Mouse (Mus musculus): ENCODE data around the gene Slc22a8. TPM values are rescaled to one million over a fixed set of nuclear protein-coding genes. Genes with fewer than 3 reads are reported as not detected.

Gene Slc22a8
- total and polyA plus RNA-seq, 2 experiments from 2014 or later, result 15.7 to 19.9 TPM

DNA sequence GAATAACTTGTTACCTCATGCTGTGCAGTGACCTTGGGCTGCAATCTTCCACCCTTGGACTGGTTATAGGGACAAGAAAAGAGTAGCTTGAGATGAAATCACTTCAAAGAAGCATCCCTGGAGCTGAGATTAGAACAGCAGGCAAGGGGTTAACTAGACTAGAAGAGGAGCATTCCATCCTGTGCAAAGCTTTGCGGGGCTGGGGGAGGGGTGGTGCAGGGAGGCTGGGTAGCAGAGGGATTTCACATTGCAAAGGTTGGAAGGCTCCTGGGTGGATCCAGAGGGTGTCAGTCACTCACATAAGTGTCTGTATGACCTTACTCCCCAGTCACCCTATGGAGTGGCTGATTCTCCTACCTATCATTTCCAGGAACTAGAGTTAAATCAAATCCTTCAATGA lies 3.5 kb downstream of the Slc22a8 start:
- H3K4me2 ChIP-seq (ENCODE audit: low read depth, low read length), result no peak overlapping the region; the same call in 1 of the 2 replicates
- no peaks in the 10 kb centered on the region for H3K4me1 ChIP-seq (ENCODE audit: insufficient read depth, low read length)
- no peak overlapping the region for H3K9ac ChIP-seq (replicated peaks; ENCODE audit: low read length)
- no peak for TF ChIP-seq CTCF (IDR thresholded peaks at IDR 0.05; ENCODE audit: low read depth)
- no peaks in the 10 kb centered on the region for H3K36me3 ChIP-seq (ENCODE audit: insufficient read depth, low read length)
- no peak overlapping the region for H3K4me3 ChIP-seq (ENCODE audit: low read length)
- no peak for DNase-seq (ENCODE audit: low spot score)
- WGBS, result 5% methylated on average over 1 of the region's 1 CpGs
- no peaks in the 10 kb centered on the region for H3K27me3 ChIP-seq (ENCODE audit: insufficient read depth, low read length)
- no peaks in the 10 kb centered on the region for H3K9me3 ChIP-seq (ENCODE audit: low read length)
- ATAC-seq, result no peak
- no peak overlapping the region for H3K27ac ChIP-seq

GRCm38 (mm10) chr19:8597269-8597668 lies 6.2 kb downstream of the Slc22a8 start:
- H3K4me3 ChIP-seq (ENCODE audit: low read length), result no peak overlapping the region
- H3K4me2 ChIP-seq (ENCODE audit: low read depth, low read length), result no peak overlapping the region
- H3K36me3 ChIP-seq (ENCODE audit: insufficient read depth, low read length), result no peaks in the 10 kb centered on the region
- H3K9ac ChIP-seq (replicated peaks; ENCODE audit: low read length), result no peak overlapping the region
- no peak overlapping the region for H3K27ac ChIP-seq
- DNase-seq (ENCODE audit: low spot score) (no peak), ATAC-seq (no peak)
- H3K9me3 ChIP-seq (ENCODE audit: low read length), result no peaks in the 10 kb centered on the region
- 44% methylated on average over 4 of the region's 4 CpGs for WGBS
- no peak for TF ChIP-seq CTCF (IDR thresholded peaks at IDR 0.05; ENCODE audit: low read depth)
- H3K4me1 ChIP-seq (ENCODE audit: insufficient read depth, low read length), result no peaks in the 10 kb centered on the region
- no peaks in the 10 kb centered on the region for H3K27me3 ChIP-seq (ENCODE audit: insufficient read depth, low read length)

GRCm38 (mm10) chr19:8599229-8599628 lies 8.2 kb downstream of the Slc22a8 start:
- H3K27ac ChIP-seq, result no peak overlapping the region
- no peaks in the 10 kb centered on the region for H3K4me1 ChIP-seq (ENCODE audit: insufficient read depth, low read length)
- 77% methylated on average over 2 of the region's 2 CpGs for whole genome bisulfite sequencing
- no peaks in the 10 kb centered on the region for H3K27me3 ChIP-seq (ENCODE audit: insufficient read depth, low read length)
- no peak overlapping the region for H3K9ac ChIP-seq (replicated peaks; ENCODE audit: low read length)
- no peak for TF ChIP-seq CTCF (IDR thresholded peaks at IDR 0.05; ENCODE audit: low read depth)
- no peaks in the 10 kb centered on the region for H3K9me3 ChIP-seq (ENCODE audit: low read length)
- no peaks in the 10 kb centered on the region for H3K36me3 ChIP-seq (ENCODE audit: insufficient read depth, low read length)
- ATAC-seq (no peak), DNase-seq (ENCODE audit: low spot score) (no peak)
- H3K4me2 ChIP-seq (ENCODE audit: low read depth, low read length), result no peak overlapping the region
- H3K4me3 ChIP-seq (ENCODE audit: low read length), result no peak overlapping the region

GRCm38 (mm10) chr19:8601922-8602321 lies 10.9 kb downstream of the Slc22a8 start:
- no peak for TF ChIP-seq CTCF (IDR thresholded peaks at IDR 0.05; ENCODE audit: low read depth)
- H3K27me3 ChIP-seq (ENCODE audit: insufficient read depth, low read length), result no peaks in the 10 kb centered on the region
- no peak for DNase-seq (ENCODE audit: low spot score)
- H3K4me2 ChIP-seq (ENCODE audit: low read depth, low read length), result no peak overlapping the region
- ATAC-seq, result no peak
- no peaks in the 10 kb centered on the region for H3K36me3 ChIP-seq (ENCODE audit: insufficient read depth, low read length)
- no peaks in the 10 kb centered on the region for H3K9me3 ChIP-seq (ENCODE audit: low read length)
- no peaks in the 10 kb centered on the region for H3K4me1 ChIP-seq (ENCODE audit: insufficient read depth, low read length)
- no peak overlapping the region for H3K4me3 ChIP-seq (ENCODE audit: low read length)
- H3K27ac ChIP-seq, result no peak overlapping the region
- H3K9ac ChIP-seq (replicated peaks; ENCODE audit: low read length), result no peak overlapping the region

GRCm38 (mm10) chr19:8602914-8603313 lies 11.9 kb downstream of the Slc22a8 start:
- H3K4me2 ChIP-seq (ENCODE audit: low read depth, low read length), result no peak overlapping the region
- H3K4me3 ChIP-seq (ENCODE audit: low read length), result no peak overlapping the region
- no peaks in the 10 kb centered on the region for H3K27me3 ChIP-seq (ENCODE audit: insufficient read depth, low read length)
- WGBS, result 61% methylated on average over 3 of the region's 3 CpGs
- no peaks in the 10 kb centered on the region for H3K4me1 ChIP-seq (ENCODE audit: insufficient read depth, low read length)
- H3K9me3 ChIP-seq (ENCODE audit: low read length), result no peaks in the 10 kb centered on the region
- ATAC-seq (no peak), DNase-seq (ENCODE audit: low spot score) (no peak)
- H3K27ac ChIP-seq, result no peak overlapping the region
- no peak overlapping the region for H3K9ac ChIP-seq (replicated peaks; ENCODE audit: low read length)
- H3K36me3 ChIP-seq (ENCODE audit: insufficient read depth, low read length), result no peaks in the 10 kb centered on the region
- no peak for TF ChIP-seq CTCF (IDR thresholded peaks at IDR 0.05; ENCODE audit: low read depth)

DNA sequence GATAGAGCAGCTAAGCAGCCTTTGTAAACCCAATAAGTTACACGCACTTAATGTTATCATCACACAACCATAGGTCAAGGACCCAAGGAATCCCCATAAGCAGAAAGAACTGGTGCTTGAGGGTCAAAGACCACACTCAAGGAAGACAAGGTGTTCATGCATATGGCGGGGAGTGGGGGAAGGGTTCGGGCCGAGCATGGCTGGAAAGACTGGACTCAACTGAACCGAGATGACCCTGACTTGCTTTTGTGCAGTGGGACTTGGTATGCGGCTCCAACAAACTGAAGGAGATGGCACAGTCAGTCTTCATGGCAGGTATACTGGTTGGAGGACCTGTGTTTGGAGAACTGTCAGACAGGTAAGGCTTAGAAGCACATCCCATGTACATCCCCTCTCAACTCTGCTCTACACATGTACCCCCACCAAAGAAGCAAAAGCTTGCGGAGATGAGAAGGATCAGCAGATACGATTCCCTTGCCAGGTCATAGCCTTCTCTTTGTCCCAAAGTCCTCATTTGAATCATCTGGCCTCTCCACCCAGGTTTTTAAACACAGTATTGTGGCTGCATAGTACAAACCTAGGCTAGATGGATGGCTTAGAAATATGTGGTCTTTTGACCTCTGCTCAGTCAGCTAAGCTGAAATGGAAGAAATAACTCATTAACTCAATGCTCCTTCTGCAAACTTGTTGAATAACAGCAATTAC lies 13.6 kb downstream of the Slc22a8 start:
- Histone ChIP-seq H3K9ac (replicated peaks; ENCODE audit: low read length) (no peak overlapping the region), H3K27ac (no peak overlapping the region), H3K9me3 (ENCODE audit: low read length) (no peaks in the 10 kb centered on the region), H3K27me3 (ENCODE audit: insufficient read depth, low read length) (no peaks in the 10 kb centered on the region), H3K36me3 (ENCODE audit: insufficient read depth, low read length) (no peaks in the 10 kb centered on the region), H3K4me2 (ENCODE audit: low read depth, low read length) (no peak overlapping the region), H3K4me1 (ENCODE audit: insufficient read depth, low read length) (no peaks in the 10 kb centered on the region), H3K4me3 (ENCODE audit: low read length) (no peak overlapping the region)
- DNase-seq (ENCODE audit: low spot score), result no peak
- no peak for TF ChIP-seq CTCF (IDR thresholded peaks at IDR 0.05; ENCODE audit: low read depth)
- no peak for ATAC-seq
- WGBS, result 94% methylated on average over 8 of the region's 8 CpGs

GRCm38 (mm10) chr19:8605241-8605558 lies 14.1 kb downstream of the Slc22a8 start:
- ATAC-seq, result no peak
- Histone ChIP-seq H3K9me3 (ENCODE audit: low read length) (no peaks in the 10 kb centered on the region), H3K36me3 (ENCODE audit: insufficient read depth, low read length) (no peaks in the 10 kb centered on the region), H3K4me3 (ENCODE audit: low read length) (no peak overlapping the region), H3K27ac (no peak overlapping the region), H3K4me1 (ENCODE audit: insufficient read depth, low read length) (no peaks in the 10 kb centered on the region), H3K4me2 (ENCODE audit: low read depth, low read length) (no peak overlapping the region), H3K9ac (replicated peaks; ENCODE audit: low read length) (no peak overlapping the region), H3K27me3 (ENCODE audit: insufficient read depth, low read length) (no peaks in the 10 kb centered on the region)
- TF ChIP-seq CTCF (IDR thresholded peaks at IDR 0.05; ENCODE audit: low read depth), result no peak
- 92% methylated on average over 3 of the region's 3 CpGs for WGBS
- no peak for DNase-seq (ENCODE audit: low spot score)
